Comparison of ENCODE assay signal across 26 mouse cellular contexts in genomic region chr12:52622398-52622797, GRCm38 (mm10).
"Had no signal": no experiment of that assay in that cellular context is flagged by ENCODE, and none has a peak within 500 bp of the region (broad histone marks: within the 10 kb centered on the region; RNA-seq: fewer than 3 reads in every experiment).

No protein-coding gene starts in this region.

- H3K27ac ChIP-seq: gastrocnemius, adult 2 months; heart, adult 2 months; hindbrain, embryonic 13.5 days; hindbrain, embryonic 15.5 days; hindbrain, postnatal 0 days; kidney, embryonic 15.5 days; kidney, postnatal 0 days; layer of hippocampus, adult 2 months; left cerebral cortex, adult 2 months; limb, embryonic 10.5 days; limb, embryonic 12.5 days; liver, embryonic 13.5 days had no signal

- DNase-seq: gastrocnemius, adult 2 months; gastrocnemius, postnatal 14 days; gastrocnemius, postnatal 36 days; heart, adult 11 months; heart, adult 2 months; heart, postnatal 10 days; heart, postnatal 4 days; kidney, adult 11 months; kidney, adult 2 months; kidney, adult 9 months; kidney, postnatal 25 days; kidney, postnatal 4 days; liver; liver, embryonic 13.5 days had no signal

- ATAC-seq: hindbrain, postnatal 0 days; intestine, embryonic 16.5 days had no signal

- H3K9ac ChIP-seq: hindbrain, embryonic 13.5 days; hindbrain, embryonic 15.5 days; kidney, embryonic 15.5 days; limb, embryonic 12.5 days; liver, embryonic 13.5 days had no signal

- H3K9me3 ChIP-seq: hindbrain, embryonic 13.5 days; hindbrain, embryonic 15.5 days; kidney, embryonic 15.5 days; limb, embryonic 10.5 days; limb, embryonic 12.5 days; liver, embryonic 13.5 days had no signal

- H3K4me2 ChIP-seq: heart, embryonic 11.5 days; hindbrain, embryonic 13.5 days; hindbrain, embryonic 15.5 days; kidney, embryonic 15.5 days; limb, embryonic 12.5 days; liver, embryonic 11.5 days; liver, embryonic 13.5 days had no signal

- H3K27me3 ChIP-seq: hindbrain, embryonic 13.5 days; hindbrain, embryonic 15.5 days; kidney, embryonic 15.5 days; limb, embryonic 12.5 days; liver, embryonic 13.5 days had no signal

- H3K4me1 ChIP-seq: hindbrain, embryonic 13.5 days; hindbrain, embryonic 15.5 days; kidney, embryonic 15.5 days; limb, embryonic 10.5 days; limb, embryonic 12.5 days; liver, embryonic 13.5 days had no signal

- H3K36me3 ChIP-seq: hindbrain, embryonic 13.5 days; hindbrain, embryonic 15.5 days; kidney, embryonic 15.5 days; limb, embryonic 10.5 days; limb, embryonic 12.5 days; liver, embryonic 13.5 days had no signal

- H3K4me3 ChIP-seq: gastrocnemius, adult 2 months; heart, adult 2 months; hindbrain, embryonic 13.5 days; hindbrain, embryonic 15.5 days; kidney, embryonic 15.5 days; layer of hippocampus, adult 2 months; left cerebral cortex, adult 2 months; limb, embryonic 10.5 days; limb, embryonic 12.5 days; liver, embryonic 13.5 days had no signal
